In the genomic region with DNA sequence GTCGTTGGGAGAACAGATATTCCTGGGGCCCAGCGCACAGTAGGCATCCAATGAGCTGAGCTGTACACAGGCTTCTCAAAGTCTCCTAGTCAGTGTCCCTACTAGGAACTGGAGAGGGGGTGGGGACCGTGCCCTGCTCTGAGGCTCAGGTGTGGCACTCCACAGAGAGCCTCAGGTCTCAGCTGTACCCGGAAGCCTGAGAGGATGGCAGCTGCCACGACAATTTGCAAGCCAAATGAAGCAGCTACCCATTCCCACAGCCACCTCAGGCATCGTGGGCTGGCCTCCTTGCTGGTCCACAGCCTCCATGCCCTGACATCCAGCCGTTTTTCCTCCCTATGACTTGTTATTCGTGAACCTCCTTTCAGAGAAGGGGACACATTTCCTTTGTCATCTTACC, we compare ENCODE assay signal across 19 mouse cellular contexts.
DNase-seq lines count a peak whose midpoint lies in the region; ATAC-seq and TF ChIP-seq lines count a peak whose summit lies in the region.
"Had no signal": no experiment of that assay in that cellular context is flagged by ENCODE, and none has a peak within 500 bp of the region (broad histone marks: within the 10 kb centered on the region; RNA-seq: fewer than 3 reads in every experiment).

No protein-coding gene starts in this region.

- no peaks in the 10 kb centered on the region for H3K9me3 ChIP-seq in midbrain, embryonic 11.5 days (ENCODE audit: control insufficient read depth, low read length)
- H3K9me3 ChIP-seq in midbrain, embryonic 15.5 days = no peaks in the 10 kb centered on the region
- no peaks in the 10 kb centered on the region for H3K9me3 ChIP-seq in limb, embryonic 10.5 days (replicated peaks)
- H3K9me3 ChIP-seq: embryonic facial prominence, embryonic 10.5 days; G1E; hindbrain, embryonic 12.5 days had no signal

- 51% methylated on average over 8 of the region's 8 CpGs for WGBS in midbrain, embryonic 11.5 days
- WGBS in midbrain, embryonic 15.5 days = 37% methylated on average over 8 of the region's 8 CpGs
- 49% methylated on average over 8 of the region's 8 CpGs for WGBS in limb, embryonic 10.5 days

- no peak overlapping the region for H3K4me3 ChIP-seq in midbrain, embryonic 11.5 days (ENCODE audit: low read depth, low read length)
- no peak overlapping the region for H3K4me3 ChIP-seq in midbrain, embryonic 15.5 days
- H3K4me3 ChIP-seq in limb, embryonic 10.5 days = no peak overlapping the region
- H3K4me3 ChIP-seq: embryonic facial prominence, embryonic 10.5 days; heart, adult 2 months; hindbrain, embryonic 12.5 days; layer of hippocampus, adult 2 months had no signal

- H3K4me2 ChIP-seq in midbrain, embryonic 11.5 days = no peak overlapping the region
- no peak overlapping the region for H3K4me2 ChIP-seq in midbrain, embryonic 15.5 days
- H3K4me2 ChIP-seq: hindbrain, embryonic 12.5 days had no signal

- no peak overlapping the region for H3K27ac ChIP-seq in midbrain, embryonic 11.5 days (ENCODE audit: low read depth, low read length)
- H3K27ac ChIP-seq in midbrain, embryonic 15.5 days = no peak overlapping the region
- H3K27ac ChIP-seq in limb, embryonic 10.5 days = no peak overlapping the region
- H3K27ac ChIP-seq: embryonic facial prominence, embryonic 10.5 days; heart, adult 2 months; hindbrain, embryonic 12.5 days; kidney, postnatal 0 days had no signal

- DNase-seq in frontal cortex, adult 2 months (ENCODE audit: extremely low spot score in 1 of 2, low spot score in 1 of 2) = no peak
- no peak for DNase-seq in midbrain, embryonic 11.5 days (ENCODE audit: low spot score, missing footprints)
- peak; percentile 40 for DNase-seq in brain, embryonic 14.5 days (ENCODE audit: low read depth)
- peak; percentile 21 to 38 for DNase-seq in cerebellum, postnatal 36 days
- no peak for DNase-seq in limb, embryonic 10.5 days (ENCODE audit: low spot score)
- DNase-seq: forebrain, postnatal 0 days; heart, adult 2 months; liver; lung, adult 18-20 months; lung, postnatal 36 days; thymus, postnatal 25 days had no signal

- H3K27me3 ChIP-seq in midbrain, embryonic 11.5 days (ENCODE audit: control insufficient read depth, insufficient read depth, low read length) = no peaks in the 10 kb centered on the region
- 0 out of 2 replicates have a peak, but pooled peaks cover 3% of the 10 kb centered on the region for H3K27me3 ChIP-seq in midbrain, embryonic 15.5 days (replicated peaks)
- peaks cover 7% of the 10 kb centered on the region; the same call in 1 of the 2 replicates for H3K27me3 ChIP-seq in limb, embryonic 10.5 days (ENCODE audit: low read depth, poor library complexity, severe bottlenecking)
- H3K27me3 ChIP-seq: hindbrain, embryonic 12.5 days had no signal

- no peaks in the 10 kb centered on the region for H3K4me1 ChIP-seq in midbrain, embryonic 11.5 days (ENCODE audit: control insufficient read depth, insufficient read depth, low read length)
- peaks cover 9% of the 10 kb centered on the region for H3K4me1 ChIP-seq in midbrain, embryonic 15.5 days
- H3K4me1 ChIP-seq in limb, embryonic 10.5 days = peaks cover 8% of the 10 kb centered on the region
- H3K4me1 ChIP-seq: embryonic facial prominence, embryonic 10.5 days had no signal

- H3K9ac ChIP-seq in midbrain, embryonic 11.5 days (ENCODE audit: low read length) = peak overlapping the region; percentile 20; the same call in 1 of the 2 replicates
- no peak overlapping the region for H3K9ac ChIP-seq in midbrain, embryonic 15.5 days
- H3K9ac ChIP-seq: forebrain, postnatal 0 days; hindbrain, embryonic 12.5 days had no signal

- no peak for TF ChIP-seq POLR2A in brain, embryonic 14.5 days (IDR thresholded peaks at IDR 0.05; ENCODE audit: borderline replicate concordance, extremely low read depth, insufficient read depth, insufficient read length, poor library complexity, severe bottlenecking)

- TF ChIP-seq CTCF in brain, embryonic 14.5 days (IDR thresholded peaks at IDR 0.05; ENCODE audit: borderline replicate concordance, extremely low read depth, insufficient read depth, insufficient read length) = no peak

- H3K36me3 ChIP-seq in midbrain, embryonic 11.5 days (ENCODE audit: control insufficient read depth, insufficient read depth, low read length) = no peaks in the 10 kb centered on the region
- no peaks in the 10 kb centered on the region for H3K36me3 ChIP-seq in midbrain, embryonic 15.5 days (replicated peaks)
- H3K36me3 ChIP-seq in limb, embryonic 10.5 days = no peaks in the 10 kb centered on the region
- H3K36me3 ChIP-seq: embryonic facial prominence, embryonic 10.5 days; G1E; hindbrain, embryonic 12.5 days had no signal

- ATAC-seq in frontal cortex, adult (ENCODE audit: low TSS enrichment) = peak; percentile 45; the same call in 1 of the 2 replicates
- ATAC-seq in midbrain, embryonic 11.5 days (ENCODE audit: low FRiP score) = no peak
- no peak for ATAC-seq in midbrain, embryonic 15.5 days (replicated peaks)
- ATAC-seq: intestine, postnatal 0 days had no signal

Comparison
In these comparisons a context has a peak if more than half of its experiments do, and no peak if none do; other contexts are left out.
1. DNase-seq: peak in brain, embryonic 14.5 days (single experiment) and cerebellum, postnatal 36 days (2 of 2); none in frontal cortex, adult 2 months (0 of 2), midbrain, embryonic 11.5 days (single experiment) and limb, embryonic 10.5 days (single experiment).